9 mouse cellular contexts compared by ENCODE assay signal in the genomic region with DNA sequence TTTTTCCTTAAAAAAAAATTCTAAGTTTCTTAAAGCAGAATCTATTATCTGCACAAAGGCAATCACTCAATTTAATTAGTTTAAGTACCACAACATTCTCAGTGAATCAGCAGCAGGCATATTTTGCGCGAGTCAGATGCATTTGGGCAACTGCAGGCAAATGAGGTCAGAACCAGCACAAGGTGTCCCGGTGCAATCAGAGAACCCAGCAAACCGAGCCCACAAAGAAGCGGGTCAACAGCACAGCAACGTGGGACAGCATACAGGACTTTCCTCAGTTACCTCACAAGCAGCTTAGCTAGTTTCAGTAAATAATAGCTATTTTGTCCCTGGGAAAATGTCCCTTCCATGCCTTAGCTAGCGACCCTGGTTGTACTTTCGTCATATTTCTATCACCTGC. TPM values are rescaled to one million over a fixed set of nuclear protein-coding genes. Genes with fewer than 3 reads are reported as not detected.
DNase-seq lines count a peak whose midpoint lies in the region; ATAC-seq and TF ChIP-seq lines count a peak whose summit lies in the region.
"Had no signal": no experiment of that assay in that cellular context is flagged by ENCODE, and none has a peak within 500 bp of the region (broad histone marks: within the 10 kb centered on the region; RNA-seq: fewer than 3 reads in every experiment).

No protein-coding gene starts in this region.

- H3K27ac ChIP-seq in heart, embryonic 11.5 days (ENCODE audit: low read depth, low read length), result peak overlapping the region; percentile 99

- peak; percentile 74 for DNase-seq in gastrocnemius, adult 18-20 months (ENCODE audit: low spot score)
- DNase-seq in gastrocnemius, postnatal 10 days, result no peak
- DNase-seq in lung, adult 2 months, result no peak
- no peak for DNase-seq in lung, adult 18-20 months
- DNase-seq in ovary, postnatal 14 days (ENCODE audit: low spot score), result no peak
- DNase-seq in cerebellum, adult 9-11 months, result no peak
- DNase-seq: cerebellum, postnatal 10 days had no signal

- H3K4me1 ChIP-seq in lung, adult 2 months (ENCODE audit: control insufficient read depth, insufficient read depth, low read length), result peaks cover 4% of the 10 kb centered on the region
- peaks cover 29% of the 10 kb centered on the region for H3K4me1 ChIP-seq in heart, embryonic 11.5 days (ENCODE audit: control insufficient read depth, insufficient read depth, low read length)

- H3K36me3 ChIP-seq in heart, embryonic 11.5 days (ENCODE audit: control insufficient read depth, insufficient read depth, low read length), result no peaks in the 10 kb centered on the region
- H3K36me3 ChIP-seq in myocyte (ENCODE audit: control insufficient read depth, insufficient read depth), result no peaks in the 10 kb centered on the region

- peak overlapping the region; percentile 48 for H3K4me3 ChIP-seq in lung, adult 2 months (replicated peaks; ENCODE audit: extremely low read depth, low read depth, low read length)
- H3K4me3 ChIP-seq in heart, embryonic 11.5 days (ENCODE audit: low read depth, low read length), result peak overlapping the region; percentile 58
- H3K4me3 ChIP-seq in myocyte, result peak overlapping the region; percentile 19

- H3K9me3 ChIP-seq in heart, embryonic 11.5 days (replicated peaks; ENCODE audit: control insufficient read depth, low read length), result no peaks in the 10 kb centered on the region

- H3ac ChIP-seq in myocyte (ENCODE audit: control insufficient read depth, insufficient read length), result no peak overlapping the region

- peak overlapping the region; percentile 88 for H3K9ac ChIP-seq in heart, embryonic 11.5 days (ENCODE audit: low read depth, low read length)

- no peak for TF ChIP-seq POLR2A in lung, adult 2 months (IDR thresholded peaks at IDR 0.05; ENCODE audit: borderline replicate concordance, extremely low read depth, low read depth, low read length)
- no peak for TF ChIP-seq POLR2A in myocyte (IDR thresholded peaks at IDR 0.05; ENCODE audit: insufficient read length, low read depth)

- no peaks in the 10 kb centered on the region for H3K27me3 ChIP-seq in heart, embryonic 11.5 days (ENCODE audit: control insufficient read depth, insufficient read depth, low read length)
- H3K27me3 ChIP-seq in myocyte (ENCODE audit: control insufficient read depth, insufficient read depth, insufficient read length), result no peaks in the 10 kb centered on the region

- peaks cover 11% of the 10 kb centered on the region for H3K79me2 ChIP-seq in myocyte (ENCODE audit: control insufficient read depth, insufficient read depth)

- no peak for ATAC-seq in heart, embryonic 11.5 days (replicated peaks; ENCODE audit: insufficient number of reproducible peaks, low FRiP score, low TSS enrichment)

- peak overlapping the region; percentile 69 for H3K4me2 ChIP-seq in heart, embryonic 11.5 days
- H3K4me2 ChIP-seq in myocyte (ENCODE audit: low read depth), result peak overlapping the region; percentile 63

- WGBS in lung, adult 2 months, result 25% methylated on average over 8 of the region's 8 CpGs
- 31% methylated on average over 8 of the region's 8 CpGs for WGBS in heart, embryonic 11.5 days (ENCODE audit: insufficient replicate concordance)

- no peak for TF ChIP-seq CTCF in lung, adult 2 months (IDR thresholded peaks at IDR 0.05; ENCODE audit: insufficient read depth, low read length)

TF ChIP-seq in myocyte, 11 proteins besides CTCF, POLR2A, EP300 and RAD21:
- no peak for TF ChIP-seq TCF12 (IDR thresholded peaks at IDR 0.05; ENCODE audit: insufficient read depth, poor library complexity, severe bottlenecking)
- no peak for TF ChIP-seq REST (IDR thresholded peaks at IDR 0.05; ENCODE audit: insufficient read depth, insufficient read length)
- TF ChIP-seq POLR2AphosphoS2 (IDR thresholded peaks at IDR 0.05; ENCODE audit: insufficient read length, low read depth), result no peak
- TF ChIP-seq USF1 (IDR thresholded peaks at IDR 0.05; ENCODE audit: low read depth), result no peak
- no peak for TF ChIP-seq CEBPB (IDR thresholded peaks at IDR 0.05; ENCODE audit: insufficient read depth, poor library complexity, severe bottlenecking)

RNA-seq across cellular contexts. Expression of a gene that starts 35.9 kb away (rescaled TPM):
- total RNA-seq in gastrocnemius, adult 18-20 months (2021), result 100 to 1,000 TPM in 1 of 2 experiments, 10 to 100 TPM in 1; 84.8 to 101 TPM
- 10 to 100 TPM; 69.5 to 75.8 TPM for total RNA-seq in gastrocnemius, postnatal 10 days (2021)
- 4.8 and 9.4 TPM in 2 replicates for polyA plus RNA-seq in lung, adult 2 months (2012; rRNA removed)
- 17.0 and 19.8 TPM in 2 replicates for polyA plus RNA-seq in heart, embryonic 11.5 days (2014; fragmentation: Nextera tagmentation; extraction: Ambion mirVana)
- 7.0 TPM for polyA plus RNA-seq in myocyte (2012; fragmentation: generic; extraction: Trizol)
